Mouse (Mus musculus): ENCODE measurements around the gene Gm13276.
"Not testable (repeated sequence)": the region's sequence is repeated elsewhere in the genome, so short reads cannot be mapped to it uniquely, and the experiment has no call there.

DNA sequence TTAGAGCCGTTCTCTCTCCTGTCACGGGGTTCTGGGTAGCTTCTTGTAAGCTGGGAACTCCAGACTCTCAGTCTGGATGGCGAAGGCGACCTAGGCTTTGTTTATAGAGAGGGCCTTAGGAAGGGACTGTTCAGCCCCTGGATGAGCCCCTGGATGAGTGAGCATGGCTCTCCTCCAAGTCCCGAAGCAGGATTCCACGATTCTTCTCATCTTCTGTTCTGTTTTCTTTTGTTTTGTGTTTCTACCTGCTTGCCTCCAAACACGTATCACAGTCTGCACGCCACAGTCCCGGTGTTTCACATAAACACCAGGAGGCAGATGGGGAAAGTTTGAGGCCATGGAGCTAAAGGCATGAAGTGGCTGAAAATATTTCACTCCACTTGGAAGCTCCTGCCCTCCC lies 26.8 kb upstream of the Gm13276 start:
- TF ChIP-seq CTCF, EP300 (IDR thresholded peaks at IDR 0.05; ENCODE audit: low read depth): not testable (repeated sequence)
